Mouse (Mus musculus): ENCODE data around the gene Vwa7.

- TF ChIP-seq EP300 (IDR thresholded peaks at IDR 0.05; ENCODE audit: insufficient read depth, low read depth, low read length), result no peak
- TF ChIP-seq POLR2A (IDR thresholded peaks at IDR 0.05; ENCODE audit: insufficient read depth, low read depth, low read length), result no peak
- TF ChIP-seq CTCF (IDR thresholded peaks at IDR 0.05), result no peak
Measured at GRCm38 (mm10) chr17:35024261-35024660, 7.9 kb downstream of the Vwa7 start.

All from heart, adult 2 months (tissue).